Mouse (Mus musculus) stomach, postnatal 0 days (tissue): ENCODE measurements around the gene Lpin3.

ENCODE experiments used
- CTCF ChIP-seq: IDR thresholded peaks from 2 replicates; pipeline ENCODE4 v1.5.1; 2016; ENCODE audit warnings: antibody characterized with exemption, low read depth, mild to moderate bottlenecking, moderate library complexity
- EP300 ChIP-seq: optimal IDR thresholded peaks from 2 replicates; pipeline ENCODE3; 2016; ENCODE audit warnings: antibody characterized with exemption

DNA sequence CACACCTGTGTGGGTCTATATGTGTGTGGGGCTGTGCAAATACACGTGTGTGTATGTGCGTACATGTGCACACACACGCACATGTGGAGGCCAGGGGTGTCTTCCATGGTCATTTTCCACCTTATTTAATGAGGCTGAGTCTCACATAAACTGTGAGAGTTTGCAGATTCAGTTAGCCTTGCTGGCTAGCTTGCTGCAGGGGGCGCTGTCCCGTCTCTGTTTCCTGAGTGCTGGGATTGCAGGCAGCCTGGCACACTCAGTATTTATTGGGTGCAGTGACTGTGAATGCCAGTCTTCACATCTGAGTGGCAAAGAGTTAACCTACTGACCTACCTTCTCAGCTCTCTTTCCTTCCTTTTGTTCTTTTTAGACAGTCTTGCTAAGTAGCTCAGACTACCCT is 53.4 kb downstream of the Lpin3 start:
- TF ChIP-seq CTCF: peak; percentile 44
- no peak for TF ChIP-seq EP300
